Mouse (Mus musculus) ovary, postnatal 10 days (tissue): ENCODE results near the gene Sema4c.

Experiments
- DNase-seq: peaks from one replicate; pipeline ENCODE4 v3.0.0; 2022; ENCODE audit warnings: low spot score

The Sema4c gene

DNA sequence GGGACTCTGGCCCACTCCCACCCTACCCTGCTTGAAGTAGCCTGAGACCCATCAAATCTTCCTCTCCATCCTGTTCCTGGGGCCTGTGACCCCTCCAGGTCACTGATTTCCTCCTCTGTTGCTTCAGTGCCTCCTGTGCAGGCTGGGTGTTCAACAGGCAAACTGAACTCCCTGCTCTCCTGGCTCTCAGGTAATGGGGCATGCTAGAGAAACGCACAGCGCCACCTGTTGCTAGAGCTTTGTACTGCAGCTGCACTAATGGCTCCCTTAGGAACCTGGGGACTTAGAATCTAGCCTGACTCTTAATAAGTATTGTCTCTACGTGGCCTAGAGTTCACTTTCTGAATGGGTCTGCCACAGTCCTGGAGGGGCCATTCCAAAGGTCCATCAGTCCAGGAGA lies 56.9 kb downstream of the Sema4c start:
- DNase-seq: peak; percentile 49
